Mouse (Mus musculus) left cerebral cortex, adult 2 months (tissue): Measurements from ENCODE around the gene Zfp503. TPM values are rescaled to one million over a fixed set of nuclear protein-coding genes. Genes with fewer than 3 reads are reported as not detected.

Source experiments
- DNase-seq, 2 experiments: peaks; one replicate each; pipeline ENCODE4 v3.0.0; 2021 to 2022; ENCODE audit warnings: low spot score in 2 of 2, mixed read lengths in 1 of 2; ENCODE audit errors: extremely low spot score in 1 of 2
- H3K27ac ChIP-seq: fragments of 200-600 bp; 2 replicates; pipeline ENCODE4 v1.8.1; 2022
- H3K4me3 ChIP-seq: fragments of 200-600 bp; 2 replicates; pipeline ENCODE4 v1.8.1; 2022
- CTCF ChIP-seq: fragments of 200-600 bp; IDR thresholded peaks from 2 replicates; pipeline ENCODE4 v1.8.1; 2022; ENCODE audit warnings: antibody characterized with exemption, mild to moderate bottlenecking, moderate library complexity
- intact Hi-C: fragments of 180-260 bp; cut with DNase I; formaldehyde crosslinking; loops from one replicate; pipeline ENCODE4 v1.15.1; 2025
- microRNA-seq, 2 experiments: library from miRNA; unstranded; fragments of <30 nt; microRNA quantifications; one replicate each; pipeline ENCODE4 v1.2.0; 2021
- total RNA-seq, 2 experiments: library from RNA; stranded (reverse); gene quantifications; 2 replicates each; pipeline ENCODE4 v1.2.3; 2021

Zfp503 gene
- total RNA-seq, 2 experiments from 2014 or later, result 2.2 to 3.3 TPM

- TF ChIP-seq CTCF, result no peak
- H3K27ac ChIP-seq, result no peak overlapping the region
- DNase-seq, result no peak
Measured at GRCm38 (mm10) chr14:21958643-21959042, 30.8 kb downstream of the Zfp503 start.

DNA sequence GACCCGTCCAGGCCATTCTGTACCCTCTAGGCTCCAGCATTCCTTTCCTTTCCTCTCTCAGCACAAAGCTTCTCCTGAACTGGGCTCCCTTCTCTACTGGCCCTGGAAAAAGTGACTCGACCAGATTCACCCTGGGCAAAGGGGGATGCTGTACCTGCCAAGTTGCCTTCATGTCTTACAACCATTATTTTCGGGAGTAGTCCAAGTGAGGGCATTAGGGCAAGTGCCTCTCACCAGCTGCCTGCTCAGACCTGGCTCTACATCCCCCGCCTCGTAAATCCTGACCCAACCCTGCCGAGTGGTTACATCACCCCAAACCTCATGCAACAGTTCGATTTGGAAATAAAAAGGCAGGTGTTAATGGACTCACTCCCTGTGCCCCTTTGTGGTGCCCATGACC lies 36.9 kb downstream of the Zfp503 start:
- intact Hi-C loops, result no loop called here
- no peak for TF ChIP-seq CTCF
- Histone ChIP-seq H3K27ac (no peak overlapping the region), H3K4me3 (no peak overlapping the region)
- no peak for DNase-seq

More at GRCm38 (mm10) chr14:21958643-21959042, 30.8 kb downstream of the Zfp503 start:
- intact Hi-C loops, result no loop called here
- H3K4me3 ChIP-seq, result no peak overlapping the region

GRCm38 (mm10) chr14:21951896-21952523 lies 37.4 kb downstream of the Zfp503 start:
- Histone ChIP-seq H3K27ac (no peak overlapping the region), H3K4me3 (no peak overlapping the region)
- DNase-seq, result no peak
- intact Hi-C loops, result no loop called here
- TF ChIP-seq CTCF, result no peak

DNA sequence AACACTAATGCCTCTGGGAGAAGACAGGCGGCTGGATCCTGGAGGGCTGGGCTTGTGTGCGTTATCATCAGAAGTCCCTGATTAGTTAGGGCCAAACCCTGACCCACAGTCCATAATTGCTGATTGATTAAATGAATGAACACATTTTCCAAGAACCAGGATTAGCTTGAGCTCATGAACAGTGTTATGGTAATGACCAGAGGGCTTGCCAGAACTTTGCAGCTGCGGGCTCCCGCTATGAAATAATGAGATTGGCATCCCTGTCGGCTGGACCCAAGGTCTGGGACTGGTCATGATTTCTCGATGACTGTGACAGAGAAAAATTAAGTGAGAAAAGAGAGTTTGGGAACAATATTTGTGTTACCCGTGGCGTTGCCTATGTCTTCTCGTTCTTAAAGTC lies 44.5 kb downstream of the Zfp503 start:
- TF ChIP-seq CTCF, result no peak
- DNase-seq, result no peak
- intact Hi-C loops, result no loop called here
- H3K27ac ChIP-seq, result no peak overlapping the region
- no peak overlapping the region for H3K4me3 ChIP-seq

- intact Hi-C loops, result no loop called here
- H3K4me3 ChIP-seq, result no peak overlapping the region
- TF ChIP-seq CTCF, result no peak
- no peak for DNase-seq
- no peak overlapping the region for H3K27ac ChIP-seq
Measured at GRCm38 (mm10) chr14:21941581-21941980, 47.8 kb downstream of the Zfp503 start.

GRCm38 (mm10) chr14:21937116-21937515 lies 52.3 kb downstream of the Zfp503 start:
- no peak for TF ChIP-seq CTCF

DNA sequence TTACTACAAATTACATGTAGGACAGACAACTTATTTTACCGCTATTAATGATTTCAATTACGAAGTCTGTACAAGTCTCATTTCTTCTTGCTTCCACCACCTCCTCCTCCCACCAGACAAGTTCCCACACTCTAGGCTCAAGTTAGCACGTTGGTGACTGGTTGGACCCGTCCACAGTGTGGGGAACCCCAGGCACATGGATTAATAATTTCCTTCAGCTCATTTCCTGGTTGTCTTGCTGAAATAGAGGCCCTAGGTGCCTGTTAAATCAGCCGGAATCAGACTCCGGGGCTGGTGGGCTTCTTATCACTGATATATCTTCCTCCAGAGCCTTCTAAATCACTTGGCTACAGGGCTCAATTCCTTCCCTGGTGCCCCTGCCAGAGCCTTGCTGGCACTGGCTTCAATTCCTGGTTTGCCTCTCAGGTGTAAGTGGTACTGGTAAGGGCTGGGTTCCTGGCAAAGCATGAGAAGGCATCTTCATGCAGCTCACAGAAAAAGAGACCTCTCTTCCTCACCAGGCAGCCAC lies 53.2 kb downstream of the Zfp503 start:
- no peak overlapping the region for H3K4me3 ChIP-seq
- DNase-seq, result peak in 1 of 2 experiments; percentile 8
- no peak overlapping the region for H3K27ac ChIP-seq
- no peak for TF ChIP-seq CTCF
- intact Hi-C loops, result no loop called here

More at GRCm38 (mm10) chr14:21937116-21937515, 52.3 kb downstream of the Zfp503 start:
- peak in 1 of 2 experiments; percentile 4 for DNase-seq
- no peak overlapping the region for H3K27ac ChIP-seq
- H3K4me3 ChIP-seq, result no peak overlapping the region
- intact Hi-C loops, result no loop called here

Small RNAs within 50 kb of the gene (microRNA-seq; reads per million reads assigned to microRNA genes)
- gene Gm27532, result 0 reads per million in 2 experiments

Other genes with a start within 250 kb of the Zfp503 start
- 10 to 100 TPM; 75.1 to 79.7 TPM for gene Samd8, start 239.1 kb downstream of the Zfp503 start, total RNA-seq
- not detected for gene Dusp13, start 238.4 kb downstream of the Zfp503 start, total RNA-seq
- gene Vdac2, start 164.4 kb downstream of the Zfp503 start, total RNA-seq, result 100 to 1,000 TPM; 201 to 230 TPM
- gene Comtd1, start 140.6 kb downstream of the Zfp503 start, total RNA-seq, result 10 to 100 TPM; 22.8 to 24.9 TPM
- gene Lrmda, start 30.1 kb upstream of the Zfp503 start, total RNA-seq, result under 1 TPM; 0.87 to 0.97 TPM